Mouse (Mus musculus): Measurements from ENCODE around the gene Ptprk. TPM values are rescaled to one million over a fixed set of nuclear protein-coding genes. Genes with fewer than 3 reads are reported as not detected.

Gene Ptprk
- total RNA-seq, 2 experiments from 2014 or later: 3.2 to 5.9 TPM

DNA sequence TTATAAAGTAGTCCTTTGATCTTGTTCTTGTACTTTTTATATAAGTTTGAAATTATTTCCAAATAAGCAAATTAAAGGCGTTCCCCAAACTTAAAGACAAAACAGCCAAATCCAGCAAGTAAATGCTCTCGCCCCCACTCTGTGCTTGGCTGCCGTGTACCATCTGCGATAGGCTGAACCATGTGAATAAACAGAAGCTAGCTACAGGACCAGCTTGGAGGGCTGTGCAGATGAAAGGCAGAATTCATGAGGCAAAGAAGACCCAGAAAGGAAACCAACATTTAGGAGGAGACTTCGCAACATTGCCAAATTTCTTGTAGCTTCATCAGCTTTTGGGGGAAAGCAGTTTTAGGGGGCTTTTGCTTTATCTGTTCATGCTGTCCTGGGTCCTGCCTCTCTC is 53.4 kb downstream of the Ptprk start:
- intact Hi-C loops (cut with DNase I): no loop called here
- H3K27ac ChIP-seq: no peak overlapping the region
- TF ChIP-seq CTCF (IDR thresholded peaks at IDR 0.05): no peak

DNA sequence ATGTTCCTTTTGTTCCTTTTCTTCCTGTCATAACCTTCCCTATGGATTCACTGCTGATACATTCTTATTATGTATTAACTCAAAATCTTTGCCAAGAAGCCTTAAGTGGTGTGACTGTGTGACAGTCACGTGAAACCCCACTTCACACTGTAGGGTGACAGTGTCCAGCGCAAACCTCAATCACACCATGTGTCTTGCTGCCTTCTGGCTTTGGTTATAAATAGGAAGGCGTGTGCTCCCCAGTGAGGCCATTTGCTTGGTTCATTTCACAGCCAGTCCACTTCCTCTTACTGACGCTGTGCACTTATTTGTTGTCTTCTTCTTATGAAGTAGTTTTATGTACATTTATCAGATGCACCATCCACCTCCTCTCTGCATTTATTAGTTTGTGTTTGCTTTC is 53.8 kb downstream of the Ptprk start:
- Histone ChIP-seq H3K27ac (no peak overlapping the region), H3K4me3 (no peak overlapping the region)
- no peak for TF ChIP-seq CTCF (IDR thresholded peaks at IDR 0.05)
- no peak for DNase-seq
- intact Hi-C loops (cut with DNase I): no loop called here

More for the DNA sequence above, 53.4 kb downstream of the Ptprk start:
- no peak overlapping the region for H3K4me3 ChIP-seq
- no peak for DNase-seq

DNA sequence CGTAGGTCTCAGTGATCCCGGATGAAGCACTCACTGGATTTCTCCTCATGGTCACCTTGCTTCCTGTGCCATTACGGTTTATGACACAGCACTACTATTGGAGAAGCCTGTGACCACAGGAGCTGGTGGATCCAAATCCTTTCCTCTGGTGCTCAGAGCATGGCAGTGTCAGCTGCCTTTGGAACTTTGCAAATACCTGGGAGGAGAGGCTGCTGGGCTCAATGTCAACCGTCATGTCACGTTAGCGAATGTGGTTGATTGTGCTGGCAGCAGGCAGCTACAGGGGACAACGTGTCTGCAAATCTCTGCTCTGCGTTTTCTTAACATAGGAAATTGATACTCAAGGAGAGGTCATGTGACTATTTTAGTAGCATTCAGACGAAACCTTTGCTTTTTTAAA is 55.8 kb downstream of the Ptprk start:
- Histone ChIP-seq H3K4me3 (no peak overlapping the region), H3K27ac (no peak overlapping the region)
- no peak for DNase-seq
- TF ChIP-seq CTCF (IDR thresholded peaks at IDR 0.05): no peak
- intact Hi-C loops (cut with DNase I): no loop called here

DNA sequence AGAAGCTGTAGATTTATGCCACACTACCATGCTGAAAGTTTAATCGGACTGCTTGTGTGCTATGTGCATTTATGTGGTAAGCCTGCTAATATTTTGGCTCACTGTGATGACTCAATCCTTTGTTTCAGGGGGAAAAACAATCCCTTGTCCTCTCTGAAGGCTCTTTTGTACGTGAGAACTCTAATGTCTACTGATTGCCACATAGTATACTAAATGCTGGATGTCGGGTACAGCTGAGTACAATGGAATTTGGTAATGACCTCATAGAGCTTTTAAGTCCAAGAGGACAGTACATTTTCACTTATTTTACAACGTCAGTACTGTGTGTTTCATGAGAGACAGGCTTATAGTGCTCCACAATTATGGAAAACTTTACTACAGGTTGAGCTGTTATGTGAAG is 59.1 kb downstream of the Ptprk start:
- DNase-seq: no peak
- no peak for TF ChIP-seq CTCF (IDR thresholded peaks at IDR 0.05)
- intact Hi-C loops (cut with DNase I): no loop called here
- Histone ChIP-seq H3K4me3 (no peak overlapping the region), H3K27ac (no peak overlapping the region)

DNA sequence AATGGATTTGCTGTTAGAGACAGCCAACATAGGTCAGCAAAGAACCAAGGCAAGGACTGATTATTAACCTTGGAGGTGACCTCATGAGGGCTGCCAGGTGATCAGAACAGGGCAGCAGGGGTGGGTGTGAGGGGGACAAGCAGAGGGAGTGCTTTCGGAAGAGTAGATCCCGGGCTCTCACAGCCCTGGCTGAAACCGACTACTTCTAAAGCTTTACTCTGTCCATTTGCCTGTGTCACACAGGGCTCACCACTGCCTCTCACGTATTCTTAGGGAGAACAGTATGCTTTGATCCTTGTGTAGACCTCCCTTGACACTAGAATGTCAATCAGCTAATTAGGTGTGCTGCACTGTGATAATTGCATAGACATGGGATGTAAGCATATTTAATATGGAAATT is 63.8 kb downstream of the Ptprk start:
- H3K27ac ChIP-seq: no peak overlapping the region
- intact Hi-C loops (cut with DNase I): no loop called here
- H3K4me3 ChIP-seq: no peak overlapping the region
- TF ChIP-seq CTCF (IDR thresholded peaks at IDR 0.05): no peak
- no peak for DNase-seq

DNA sequence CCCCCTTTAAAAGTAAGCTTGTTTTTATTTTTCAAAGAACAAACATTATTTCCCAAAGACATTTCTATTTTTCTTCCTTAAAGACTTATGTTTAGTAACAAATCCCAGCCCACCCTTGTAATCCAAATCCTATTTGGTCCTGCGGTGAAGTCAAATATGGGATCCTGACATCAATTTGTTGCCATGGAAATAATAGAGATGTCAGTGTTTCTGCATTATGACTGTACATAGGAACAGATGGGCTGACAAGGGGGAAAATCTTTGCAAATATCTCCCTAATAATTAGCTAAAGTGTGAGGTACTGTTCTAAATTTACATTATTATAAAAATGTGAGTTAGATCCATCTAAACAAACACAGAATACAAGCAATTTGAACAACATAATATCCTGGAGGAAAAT is 69.8 kb downstream of the Ptprk start:
- H3K4me3 ChIP-seq: no peak overlapping the region
- intact Hi-C loops (cut with DNase I): no loop called here
- H3K27ac ChIP-seq: no peak overlapping the region
- no peak for TF ChIP-seq CTCF (IDR thresholded peaks at IDR 0.05)
- no peak for DNase-seq

DNA sequence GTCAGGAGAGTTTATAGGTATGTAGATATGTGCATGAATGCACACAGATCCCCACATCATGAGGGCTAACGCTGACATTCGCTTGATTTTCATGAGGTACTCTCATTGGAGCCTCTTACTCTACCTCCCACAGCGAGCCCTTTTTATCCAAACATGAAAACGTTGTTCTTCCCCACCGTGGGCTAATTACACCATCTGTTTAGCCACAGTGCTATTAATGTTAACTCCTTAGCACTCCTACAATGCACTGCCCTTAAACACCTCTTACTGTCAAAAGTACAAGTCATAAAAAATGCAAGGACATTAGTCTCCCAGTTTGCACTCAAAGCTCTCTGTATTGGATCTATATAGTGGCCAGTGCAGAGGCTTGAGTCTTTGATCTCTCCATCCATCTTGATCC is 70.7 kb downstream of the Ptprk start:
- DNase-seq: no peak
- no peak overlapping the region for H3K4me3 ChIP-seq
- intact Hi-C loops (cut with DNase I): no loop called here
- no peak for TF ChIP-seq CTCF (IDR thresholded peaks at IDR 0.05)
- no peak overlapping the region for H3K27ac ChIP-seq

DNA sequence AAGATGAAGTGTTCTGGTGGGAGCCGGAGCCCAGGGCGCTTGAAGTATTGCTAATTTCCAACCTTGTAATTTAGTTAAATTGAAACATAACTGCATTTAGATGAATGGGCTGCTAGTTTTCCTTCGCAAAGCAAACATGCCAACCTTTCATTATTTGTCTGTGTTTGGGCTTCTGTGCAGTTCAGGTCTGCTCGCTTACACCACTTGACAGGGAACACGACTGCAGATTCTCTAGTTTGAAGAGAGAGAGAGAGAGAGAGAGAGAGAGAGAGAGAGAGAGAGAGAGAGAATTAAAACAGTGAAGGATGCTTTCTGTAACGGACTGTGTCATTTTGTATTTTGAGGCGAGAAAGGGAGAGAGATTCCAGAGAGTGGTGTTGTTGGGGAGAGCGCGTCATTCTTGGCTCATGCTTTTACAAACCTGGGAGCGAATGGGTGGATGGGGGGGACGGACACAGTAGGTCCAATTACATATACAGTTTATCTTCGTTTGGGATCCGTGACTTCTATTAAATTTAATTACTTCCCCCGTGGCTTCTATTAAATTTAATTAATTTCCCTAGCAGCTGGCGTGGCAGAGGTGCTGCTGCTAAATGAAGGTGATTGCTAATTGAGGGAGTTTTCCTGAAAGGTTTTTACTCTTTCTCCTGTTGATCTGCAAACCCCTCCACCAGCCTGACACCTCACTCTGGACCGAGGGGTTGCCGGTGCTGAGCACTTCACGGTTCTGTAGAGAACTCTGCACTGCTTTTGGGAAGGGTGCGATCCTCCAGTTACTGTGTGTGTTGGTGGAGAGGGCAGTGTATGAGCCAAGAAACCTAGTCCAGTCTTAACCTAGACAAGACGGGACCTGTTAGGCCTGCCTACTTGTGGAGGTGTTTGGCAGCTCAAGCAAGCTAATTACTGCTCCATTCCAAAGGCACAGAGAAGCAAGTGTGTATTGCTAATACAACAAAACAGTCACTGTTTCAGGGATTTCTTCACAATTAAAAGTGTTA is 81.4 kb downstream of the Ptprk start:
- no peak for DNase-seq
- Histone ChIP-seq H3K4me3 (no peak overlapping the region), H3K27ac (no peak overlapping the region)
- no peak for TF ChIP-seq CTCF (IDR thresholded peaks at IDR 0.05)
- intact Hi-C loops (cut with DNase I): no loop called here

DNA sequence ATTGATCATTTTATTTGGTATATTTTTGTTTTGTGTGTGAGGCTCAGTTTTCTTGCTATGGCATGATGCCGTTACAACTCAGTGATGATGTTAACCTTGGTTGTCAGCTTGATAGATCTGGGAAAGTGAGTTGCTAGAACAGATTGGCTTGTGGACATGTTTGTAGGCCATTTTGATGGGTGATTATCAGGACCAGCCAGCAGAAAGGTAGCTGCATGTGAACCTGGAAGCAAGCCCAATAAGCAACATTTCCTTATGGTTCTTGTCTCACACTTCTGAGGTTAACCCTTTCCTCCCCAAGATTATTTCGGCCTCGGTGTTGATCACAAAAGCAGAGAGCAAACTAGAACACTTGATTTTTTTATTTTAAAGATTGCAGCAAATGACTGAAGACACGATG is 85.1 kb downstream of the Ptprk start:
- DNase-seq: no peak
- Histone ChIP-seq H3K27ac (no peak overlapping the region), H3K4me3 (no peak overlapping the region)
- intact Hi-C loops (cut with DNase I): no loop called here
- TF ChIP-seq CTCF (IDR thresholded peaks at IDR 0.05): no peak

DNA sequence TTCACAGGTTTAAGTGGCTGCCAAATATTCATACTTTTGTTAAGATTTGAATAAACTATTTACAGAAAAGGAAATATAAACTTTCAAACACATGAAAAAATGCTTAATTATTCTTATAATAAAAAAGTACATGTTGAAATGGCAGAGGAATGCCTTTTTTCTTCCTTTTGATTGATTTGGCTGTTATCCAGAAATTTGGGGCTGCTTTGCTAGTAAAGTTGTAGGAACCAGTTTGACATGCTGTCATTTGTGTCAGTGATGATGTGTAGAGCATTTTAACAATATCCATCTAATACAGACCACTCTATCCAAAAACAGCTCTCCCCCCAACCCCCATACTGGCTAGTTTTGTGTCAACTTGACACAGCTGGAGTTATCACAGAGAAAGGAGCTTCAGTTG is 86.7 kb downstream of the Ptprk start:
- no peak for DNase-seq
- Histone ChIP-seq H3K27ac (no peak overlapping the region), H3K4me3 (no peak overlapping the region)
- no peak for TF ChIP-seq CTCF (IDR thresholded peaks at IDR 0.05)
- intact Hi-C loops (cut with DNase I): no loop called here

DNA sequence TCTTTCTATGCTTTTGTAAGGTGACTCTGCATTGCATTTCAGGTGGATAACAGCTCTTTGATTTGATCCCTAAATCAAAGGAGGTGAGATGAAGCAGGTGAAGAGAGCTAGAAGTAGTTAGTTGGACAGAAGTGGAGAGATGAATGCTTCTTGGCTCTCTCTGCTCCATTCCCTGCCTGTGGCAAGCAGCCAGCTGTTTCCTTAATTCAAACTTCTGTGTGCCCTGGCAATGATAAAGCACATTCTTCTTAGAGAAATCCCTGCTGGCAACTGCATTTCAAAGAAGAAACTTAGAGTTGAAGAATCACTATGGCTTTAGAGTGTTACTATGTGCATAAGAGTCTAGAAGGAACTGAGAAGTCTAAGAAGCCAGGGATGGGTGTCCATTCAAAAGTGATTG is 89.6 kb downstream of the Ptprk start:
- no peak for TF ChIP-seq CTCF (IDR thresholded peaks at IDR 0.05)
- intact Hi-C loops (cut with DNase I): no loop called here
- no peak overlapping the region for H3K27ac ChIP-seq
- no peak for DNase-seq
- no peak overlapping the region for H3K4me3 ChIP-seq

DNA sequence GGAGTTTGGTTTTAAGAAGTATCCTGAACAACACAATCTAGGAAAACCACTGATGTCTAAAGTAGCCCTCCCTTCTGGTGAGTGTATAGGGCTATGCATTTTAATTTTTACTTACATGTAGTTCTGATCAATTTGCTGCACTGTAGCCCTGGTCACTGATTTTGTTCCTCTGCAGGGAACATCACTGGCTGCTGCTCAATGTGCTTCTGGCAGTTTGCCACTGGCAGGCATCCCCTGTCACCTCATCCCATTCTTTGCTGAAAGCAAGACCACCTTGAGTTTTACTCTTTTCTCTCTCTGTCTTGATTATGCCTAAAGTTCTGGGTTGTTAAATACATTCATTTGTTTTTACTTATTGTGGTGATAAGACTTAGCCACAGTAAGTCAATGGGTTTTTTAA is 90.1 kb downstream of the Ptprk start:
- H3K4me3 ChIP-seq: no peak overlapping the region
- TF ChIP-seq CTCF (IDR thresholded peaks at IDR 0.05): no peak
- no peak overlapping the region for H3K27ac ChIP-seq
- intact Hi-C loops (cut with DNase I): no loop called here
- DNase-seq: no peak

DNA sequence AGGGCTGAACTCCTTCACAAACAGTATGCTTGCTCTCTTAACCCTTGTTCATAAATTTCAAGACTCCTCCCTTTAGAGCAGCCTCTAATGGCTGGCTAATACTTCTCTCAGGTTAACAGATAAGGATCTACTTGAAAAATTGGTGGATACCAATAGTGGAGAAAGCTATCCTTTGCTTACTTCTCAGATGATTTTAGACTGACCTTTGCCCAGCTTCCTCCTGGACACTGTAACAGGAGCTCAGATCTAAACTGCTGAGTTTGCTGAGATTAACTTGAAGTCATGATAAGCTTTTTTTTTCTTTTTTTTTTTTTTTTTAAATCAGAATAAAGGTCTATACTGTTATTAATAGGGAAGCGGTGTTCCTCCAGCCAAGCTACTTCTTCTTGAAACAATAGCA is 92.0 kb downstream of the Ptprk start:
- H3K27ac ChIP-seq: no peak overlapping the region
- TF ChIP-seq CTCF (IDR thresholded peaks at IDR 0.05): no peak
- no peak for DNase-seq
- no peak overlapping the region for H3K4me3 ChIP-seq
- intact Hi-C loops (cut with DNase I): no loop called here

DNA sequence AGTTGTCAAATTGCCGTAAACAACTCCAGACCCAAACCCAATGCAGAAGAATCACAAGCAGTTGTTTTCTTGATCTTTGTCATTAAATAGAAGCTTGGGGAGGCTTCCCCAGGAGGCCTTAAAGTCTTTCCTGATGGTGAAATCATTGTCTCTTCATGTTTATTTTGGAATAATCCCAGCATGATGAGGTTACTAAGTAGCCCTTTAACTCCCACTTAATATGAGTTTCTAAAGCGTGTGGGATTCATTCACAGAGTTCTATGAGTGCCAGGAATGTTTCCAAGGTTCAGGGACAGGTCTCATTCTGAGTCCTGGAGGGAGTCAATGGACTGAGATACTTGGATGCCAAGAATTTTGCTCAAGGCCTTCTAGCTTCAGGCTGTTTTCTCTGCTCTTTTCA is 92.5 kb downstream of the Ptprk start:
- no peak for TF ChIP-seq CTCF (IDR thresholded peaks at IDR 0.05)
- intact Hi-C loops (cut with DNase I): no loop called here
- Histone ChIP-seq H3K4me3 (no peak overlapping the region), H3K27ac (no peak overlapping the region)
- DNase-seq: no peak
